Mouse (Mus musculus) thymus, postnatal 14 days (tissue): Measurements from ENCODE around the gene Irx2.

Source experiments
- DNase-seq: peaks from one replicate; pipeline ENCODE4 v3.0.0; 2021

The Irx2 gene

DNA sequence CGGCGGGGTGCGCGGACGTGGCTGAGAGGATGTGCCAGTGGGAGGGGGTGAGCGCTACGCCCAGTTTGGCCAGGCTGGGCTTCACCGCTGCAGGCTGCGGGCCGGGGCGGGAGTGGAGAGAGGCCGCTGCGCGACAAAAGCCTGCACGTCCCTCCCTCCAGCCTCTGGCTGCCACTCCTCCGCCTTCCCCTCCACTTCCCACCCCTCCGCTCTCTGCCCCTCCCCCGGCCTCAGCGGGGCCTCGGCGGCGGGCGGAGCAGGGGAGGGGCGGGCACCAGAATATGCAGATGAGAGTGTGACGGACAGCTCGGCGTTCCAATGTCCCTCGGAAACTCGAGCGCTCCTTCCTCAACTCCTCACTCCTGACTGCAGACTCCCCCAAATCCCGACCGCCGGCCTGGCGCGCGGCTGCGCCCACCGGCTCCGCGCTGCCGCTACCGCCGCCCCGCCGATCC, at the start of gene Irx2:
Irx2 (plus strand) TSS at position 359 of the 455 bp plus-strand sequence.
- DNase-seq = no peak

DNA sequence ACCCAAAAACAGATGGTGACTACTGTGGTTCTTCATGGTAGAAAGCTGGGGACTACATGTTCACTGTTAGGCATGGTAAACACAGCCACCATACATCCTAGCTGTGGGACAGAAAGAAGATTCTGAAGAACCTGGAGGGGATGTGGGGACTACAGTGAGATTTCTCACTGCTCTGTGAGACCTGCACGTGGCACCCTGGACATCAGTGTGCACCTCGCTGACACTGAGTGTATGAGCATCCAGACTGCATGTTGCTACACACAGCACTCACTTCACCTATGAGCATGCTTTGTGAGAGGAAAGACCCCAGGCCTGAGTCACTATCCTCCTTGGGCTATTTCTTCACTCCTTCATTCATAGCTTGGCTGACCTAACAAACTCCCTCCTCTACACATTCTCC, 47.3 kb upstream of the Irx2 start:
- no peak for DNase-seq

DNA sequence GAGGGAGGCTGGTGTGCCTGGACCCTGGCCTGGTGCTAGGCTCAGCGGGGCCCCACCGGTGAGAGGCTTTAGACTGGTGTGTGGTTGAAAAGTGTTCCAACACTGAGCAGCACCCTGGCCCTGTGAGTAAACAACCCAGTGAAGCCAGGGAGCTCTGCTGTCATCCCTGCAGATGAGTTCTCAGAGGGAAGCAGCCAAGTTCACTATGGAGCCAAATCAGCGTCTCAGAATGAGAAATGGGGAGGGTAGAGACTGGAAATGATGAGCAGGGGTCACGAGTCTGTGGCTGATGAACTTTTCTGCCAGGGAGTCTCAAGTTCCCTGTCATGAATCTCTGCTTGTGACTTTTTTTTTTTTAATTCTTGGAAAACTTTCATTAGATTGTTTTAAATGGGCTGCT, 36.1 kb upstream of the Irx2 start:
- DNase-seq = no peak

DNA sequence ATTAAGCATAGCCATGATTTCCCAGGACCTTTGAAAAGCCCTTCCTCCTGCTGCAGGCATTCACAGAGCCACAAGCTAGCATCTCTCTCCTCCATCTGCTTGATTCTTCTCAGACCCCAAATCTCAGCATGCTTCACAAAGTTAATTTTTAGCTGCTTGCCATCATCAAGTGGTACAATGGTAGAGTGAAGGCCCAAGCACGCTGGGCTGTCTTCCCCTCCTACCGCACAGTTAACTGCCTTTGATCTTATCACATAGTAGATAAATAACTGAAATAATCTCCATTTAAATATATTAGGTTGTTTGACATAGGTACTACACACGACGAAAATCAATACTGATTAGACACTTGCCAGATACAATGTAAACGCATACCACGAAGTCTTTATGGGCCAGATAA, 35.3 kb upstream of the Irx2 start:
- no peak for DNase-seq

DNA sequence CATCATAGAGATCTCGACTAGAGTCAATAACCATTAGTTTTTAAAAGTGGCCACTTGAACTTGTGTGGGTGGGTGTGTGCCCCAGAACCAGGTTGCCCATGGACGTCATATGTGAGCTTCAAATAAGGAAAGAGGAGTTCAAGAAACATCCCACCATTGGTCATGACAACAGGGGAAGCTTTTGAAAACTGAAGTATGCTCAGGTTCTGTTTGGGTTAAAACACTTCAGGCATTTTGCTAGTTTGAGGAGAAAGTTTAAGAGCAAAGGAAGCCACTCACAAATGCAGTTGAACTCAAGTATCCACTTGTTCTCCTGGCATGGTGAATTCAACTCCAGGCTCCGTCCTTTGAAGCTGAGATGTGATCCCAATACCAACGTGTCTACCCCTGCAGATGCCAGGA, 34.9 kb upstream of the Irx2 start:
- DNase-seq = no peak

DNA sequence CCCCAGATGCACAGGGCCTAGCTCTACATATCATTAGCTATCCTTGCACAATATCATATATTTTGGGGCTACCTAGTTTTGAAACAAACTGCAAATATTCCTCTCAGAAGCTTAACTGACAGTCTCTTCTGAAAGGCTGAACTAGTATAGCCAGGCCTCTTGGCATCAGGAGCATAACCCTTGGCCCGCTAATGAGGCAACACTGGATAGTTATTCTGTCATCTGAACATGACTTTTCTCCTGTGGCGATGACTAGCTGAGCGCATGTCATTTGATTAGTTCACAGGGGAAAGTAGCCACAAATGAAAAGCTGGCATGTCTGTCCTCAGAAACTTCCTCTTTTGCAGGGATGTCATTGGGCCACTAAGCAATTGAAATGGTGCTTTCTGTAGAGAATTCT, 29.4 kb upstream of the Irx2 start:
- no peak for DNase-seq

DNA sequence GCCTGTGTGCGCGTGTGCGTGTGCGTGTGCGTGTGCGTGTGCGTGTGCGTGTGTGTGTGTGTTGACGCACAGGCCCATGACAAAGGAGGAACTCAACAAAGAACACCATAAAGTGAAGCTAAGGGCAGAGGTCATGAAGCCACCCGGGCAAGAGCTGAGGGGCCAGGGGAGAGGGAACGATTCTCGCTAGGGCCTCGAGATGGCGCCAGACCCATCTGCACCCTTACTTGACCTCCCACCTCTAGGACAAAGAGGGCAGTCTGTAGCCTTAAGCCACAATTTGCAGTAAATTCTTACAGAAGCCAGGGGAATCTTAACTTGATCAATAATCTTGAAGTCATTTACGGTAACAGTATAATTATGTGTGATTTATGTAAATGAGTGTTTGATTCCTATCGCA, 19.9 kb upstream of the Irx2 start:
- DNase-seq = no peak

DNA sequence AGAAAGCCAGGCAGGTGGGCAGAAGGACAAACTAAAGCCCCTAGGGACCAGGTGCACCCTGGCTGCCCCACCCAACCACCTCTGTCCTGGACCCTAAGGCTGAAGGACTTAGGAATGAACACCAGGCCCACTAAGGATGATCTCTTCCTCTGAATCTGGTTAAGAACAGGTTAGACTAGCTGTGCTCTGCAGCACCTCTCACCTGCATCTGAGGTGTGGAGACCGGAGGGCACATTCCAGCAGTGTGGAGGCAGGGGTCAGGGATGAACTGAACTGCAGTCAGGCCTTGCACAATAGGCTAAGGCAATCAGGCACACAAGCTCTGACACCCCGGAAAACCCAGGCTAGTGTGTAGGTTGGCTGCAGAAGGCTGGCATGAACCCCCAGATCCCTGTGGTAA, 18.3 kb upstream of the Irx2 start:
- no peak for DNase-seq

DNA sequence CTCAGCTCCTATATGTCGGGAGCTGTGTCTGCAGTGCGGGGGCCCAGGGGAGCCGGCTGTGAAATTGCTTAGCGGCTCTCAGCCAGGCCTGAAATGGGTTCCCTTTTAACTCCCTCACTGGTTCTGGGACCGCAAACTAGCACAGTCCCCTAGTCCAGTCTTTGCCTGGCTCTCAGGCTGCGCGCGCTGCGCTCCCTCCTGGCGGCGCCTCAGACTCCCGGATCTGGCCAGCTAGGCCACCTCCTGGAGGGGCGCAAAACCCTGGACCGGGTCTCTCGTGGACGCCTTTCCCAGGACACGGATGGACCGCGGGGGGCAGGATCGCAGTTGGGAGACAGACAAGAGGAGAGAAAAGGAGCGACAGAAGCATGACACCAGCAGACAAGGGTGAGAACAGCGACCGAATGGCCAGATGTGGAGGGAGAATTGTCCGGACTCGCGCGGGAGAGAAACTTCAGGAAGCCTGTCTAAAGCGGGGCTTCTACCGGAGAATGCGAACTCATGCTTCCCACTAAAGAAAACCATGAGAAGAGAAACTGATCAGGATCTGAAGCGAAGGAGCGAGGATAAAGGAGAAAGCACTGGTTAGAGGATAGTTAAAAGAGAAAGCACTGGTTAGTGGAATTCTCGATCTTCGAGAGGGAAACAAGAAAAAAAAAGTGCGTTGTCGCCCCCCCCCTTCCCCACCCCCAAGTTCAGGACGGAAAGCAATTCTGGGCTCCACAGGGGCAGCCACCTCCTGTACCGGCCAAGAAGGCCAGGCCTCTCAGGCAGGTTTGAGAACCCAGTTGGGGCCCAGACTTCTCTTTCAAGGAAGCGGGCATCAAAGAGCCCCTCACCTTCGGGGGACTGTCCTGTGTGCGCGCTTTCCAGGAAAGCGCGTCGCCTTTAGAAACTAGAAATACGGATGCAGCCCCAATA, 4.4 kb upstream of the Irx2 start:
- DNase-seq = no peak

DNA sequence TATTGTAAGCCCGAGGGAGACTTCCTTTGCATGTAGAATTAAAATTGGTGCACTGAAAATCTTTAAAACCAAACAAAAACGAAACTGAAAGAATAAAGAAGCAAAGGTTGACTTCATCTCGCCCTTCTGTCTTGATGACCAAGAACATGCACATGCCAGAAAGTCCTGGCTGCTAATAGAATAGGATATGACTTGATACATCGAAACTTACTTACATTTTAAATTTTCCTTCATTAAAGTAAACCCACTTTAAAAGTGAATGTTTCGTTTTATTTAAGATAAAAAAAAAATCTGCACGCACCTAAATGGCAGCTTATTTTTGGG, 3.8 kb upstream of the Irx2 start:
- DNase-seq = no peak

DNA sequence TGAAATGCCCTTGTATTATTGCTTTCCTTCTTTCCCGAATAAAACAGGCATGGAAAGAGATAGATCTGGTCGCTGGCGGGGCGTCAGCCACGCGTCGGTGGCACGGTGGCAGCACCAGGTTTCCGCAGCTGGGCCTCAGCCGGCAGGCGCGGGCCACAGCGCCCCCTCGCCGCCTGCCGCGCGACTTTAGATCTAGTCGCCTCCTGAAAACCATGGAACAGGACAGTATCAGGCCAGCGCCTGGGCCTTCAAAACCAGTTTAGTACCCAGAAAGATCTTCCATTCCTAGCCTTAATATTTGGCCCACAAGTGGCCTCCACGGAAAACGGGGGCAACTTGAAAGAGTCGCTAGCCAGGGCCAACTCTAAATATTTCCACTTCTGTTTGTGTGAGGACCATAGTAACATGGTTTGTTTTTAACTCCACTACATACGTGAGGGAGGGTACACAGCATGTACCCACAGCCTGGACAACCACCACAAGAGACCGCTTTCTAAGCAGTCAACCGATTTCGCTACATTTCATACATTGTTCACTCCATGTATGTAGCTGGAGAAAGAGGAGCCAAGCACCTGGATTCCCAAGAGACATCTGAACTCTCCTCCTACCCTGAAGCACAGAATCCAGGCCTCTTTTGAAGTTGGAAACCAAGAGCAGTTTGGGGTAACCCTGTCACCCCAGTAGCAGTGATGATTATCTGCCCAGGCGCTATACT, 3.2 kb upstream of the Irx2 start:
- DNase-seq = no peak

DNA sequence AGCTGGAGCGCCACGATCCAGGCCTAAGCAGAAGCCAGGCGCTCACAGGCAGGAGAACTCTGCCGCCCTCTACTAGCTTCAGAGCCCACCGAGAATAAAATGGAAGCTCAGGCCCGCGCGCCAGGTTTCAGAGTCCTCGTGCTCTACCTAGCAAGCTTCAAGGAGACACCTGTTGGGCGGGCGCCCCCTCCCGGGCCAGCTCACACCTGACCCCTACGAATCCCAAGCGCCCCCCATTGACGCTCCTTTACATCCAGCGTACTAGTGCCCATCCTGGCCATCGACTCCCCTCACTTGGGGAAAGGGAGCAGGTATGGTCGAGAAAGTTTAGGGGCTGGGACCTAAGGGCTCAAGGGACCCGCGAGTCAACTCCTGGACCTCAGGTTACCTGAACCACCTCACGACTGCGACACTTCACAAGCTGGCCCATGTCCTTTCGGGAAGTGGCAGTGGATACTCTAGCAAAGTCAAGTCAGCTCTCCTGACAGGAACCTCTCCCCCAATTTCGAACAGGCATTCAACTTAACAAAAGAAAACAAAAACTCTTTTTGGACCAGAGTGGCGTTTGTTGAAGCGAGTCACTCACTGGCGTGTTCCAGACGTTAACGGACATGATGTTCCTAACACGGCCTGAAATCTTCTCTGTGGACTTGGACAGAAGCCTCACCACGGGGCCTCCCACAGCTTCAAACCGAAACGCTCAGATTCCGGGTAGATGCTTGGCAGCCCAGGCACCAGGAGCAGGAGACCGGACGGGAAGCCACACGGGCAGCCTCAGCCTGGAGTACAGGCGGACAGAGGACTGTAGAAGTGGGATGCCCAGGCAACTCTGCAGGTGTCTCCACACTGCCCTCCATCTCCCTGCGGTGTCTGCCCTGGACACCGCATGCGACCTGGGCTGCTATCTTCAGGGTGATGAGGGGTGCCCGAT, 964 bp upstream of the Irx2 start:
- no peak for DNase-seq

DNA sequence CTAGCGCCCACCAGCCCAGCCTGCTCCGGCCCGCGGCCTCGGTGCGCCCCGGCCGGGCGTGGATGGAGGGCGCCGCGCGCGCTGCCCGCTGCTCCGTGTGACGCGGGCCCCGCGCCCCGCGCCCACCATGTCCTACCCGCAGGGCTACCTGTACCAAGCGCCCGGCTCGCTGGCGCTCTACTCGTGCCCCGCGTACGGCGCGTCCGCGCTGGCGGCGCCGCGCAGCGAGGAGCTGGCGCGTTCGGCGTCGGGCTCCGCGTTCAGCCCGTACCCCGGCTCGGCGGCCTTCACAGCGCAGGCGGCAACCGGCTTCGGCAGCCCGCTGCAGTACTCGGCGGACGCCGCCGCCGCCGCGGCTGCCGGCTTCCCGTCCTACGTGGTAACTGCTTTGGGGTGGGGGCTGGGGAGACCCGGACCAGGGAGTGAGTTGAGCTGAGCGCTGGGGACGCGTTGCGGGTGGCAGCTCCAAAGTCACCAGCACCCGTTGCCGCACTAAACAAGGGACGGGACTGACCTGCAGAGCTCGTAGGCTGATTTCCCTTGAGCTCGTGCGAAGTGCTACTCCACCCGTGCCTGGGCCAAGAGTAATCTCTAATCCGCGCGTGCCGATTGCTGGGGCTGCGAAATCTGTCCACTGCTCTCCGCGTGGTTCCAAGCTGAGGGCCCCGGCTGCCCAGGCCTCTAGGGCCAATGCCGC, 463 bp downstream of the Irx2 start:
- no peak for DNase-seq

DNA sequence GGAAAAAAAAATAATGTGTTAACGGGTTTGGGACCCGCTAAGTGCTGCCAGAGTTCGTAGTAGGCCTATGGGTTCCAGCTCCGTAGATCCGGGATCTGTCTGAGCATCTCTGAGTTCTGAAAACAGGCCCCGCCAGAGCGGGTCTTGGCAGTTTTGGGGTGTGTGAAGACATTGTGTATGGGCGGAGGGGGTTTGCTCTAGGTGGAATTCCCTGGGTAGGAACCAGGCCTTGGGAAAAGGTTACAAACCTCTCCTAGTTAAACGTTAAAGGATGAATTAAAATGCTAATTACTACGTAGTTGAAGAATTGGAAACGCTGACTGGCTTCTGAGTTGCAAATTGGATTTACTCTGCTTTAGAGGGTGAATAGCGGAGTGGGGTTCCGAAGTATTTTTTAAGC, 1.2 kb downstream of the Irx2 start:
- no peak for DNase-seq

DNA sequence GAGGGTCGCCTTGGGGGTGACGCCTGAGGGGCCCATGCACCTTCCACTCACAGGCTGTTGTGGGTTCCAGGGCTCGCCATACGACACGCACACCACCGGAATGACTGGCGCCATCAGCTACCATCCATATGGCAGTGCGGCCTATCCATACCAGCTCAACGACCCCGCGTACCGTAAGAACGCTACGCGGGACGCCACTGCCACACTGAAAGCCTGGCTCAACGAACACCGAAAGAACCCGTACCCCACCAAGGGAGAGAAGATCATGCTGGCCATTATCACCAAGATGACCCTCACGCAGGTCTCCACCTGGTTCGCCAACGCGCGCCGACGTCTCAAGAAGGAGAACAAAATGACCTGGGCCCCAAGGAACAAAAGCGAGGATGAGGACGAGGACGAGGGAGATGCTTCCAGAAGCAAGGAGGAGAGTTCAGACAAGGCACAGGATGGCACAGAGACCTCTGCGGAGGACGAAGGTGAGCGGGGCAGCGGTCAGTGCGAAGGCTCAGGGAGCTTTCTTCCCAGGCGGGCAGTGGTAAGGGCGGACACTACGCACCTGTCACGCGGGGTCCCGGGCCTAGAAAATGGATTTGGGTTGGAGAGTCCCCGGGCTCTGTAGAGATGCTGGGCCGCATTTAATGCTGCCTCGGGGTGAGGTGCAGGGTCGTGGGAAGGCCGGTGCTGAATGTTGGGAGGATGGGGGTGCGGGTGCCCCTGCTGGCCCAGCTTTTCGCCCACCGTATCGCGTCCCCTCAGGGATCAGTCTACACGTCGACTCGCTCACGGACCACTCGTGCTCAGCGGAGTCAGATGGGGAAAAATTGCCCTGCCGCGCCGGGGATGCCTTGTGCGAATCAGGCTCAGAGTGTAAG, 2.1 kb downstream of the Irx2 start:
- no peak for DNase-seq

DNA sequence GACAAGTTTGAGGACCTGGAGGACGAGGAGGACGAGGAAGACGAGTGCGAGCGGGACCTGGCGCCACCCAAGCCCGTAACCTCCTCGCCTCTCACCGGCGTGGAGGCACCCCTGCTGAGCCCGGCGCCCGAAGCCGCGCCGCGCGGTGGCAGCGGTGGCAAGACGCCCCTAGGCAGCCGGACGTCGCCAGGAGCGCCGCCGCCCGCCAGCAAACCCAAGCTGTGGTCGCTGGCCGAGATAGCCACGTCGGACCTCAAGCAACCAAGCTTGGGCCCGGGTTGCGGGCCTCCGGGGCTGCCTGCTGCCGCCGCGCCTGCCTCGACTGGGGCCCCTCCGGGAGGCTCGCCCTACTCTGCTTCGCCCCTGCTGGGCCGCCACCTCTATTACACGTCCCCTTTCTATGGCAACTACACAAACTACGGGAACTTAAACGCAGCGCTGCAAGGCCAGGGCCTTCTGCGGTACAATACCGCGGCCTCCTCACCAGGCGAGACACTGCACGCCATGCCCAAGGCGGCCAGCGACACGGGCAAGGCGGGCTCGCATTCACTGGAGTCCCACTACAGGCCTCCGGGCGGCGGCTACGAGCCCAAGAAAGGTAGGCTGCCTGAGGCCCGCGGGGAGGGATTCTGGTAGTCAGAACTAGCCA, 2.9 kb downstream of the Irx2 start:
- no peak for DNase-seq

DNA sequence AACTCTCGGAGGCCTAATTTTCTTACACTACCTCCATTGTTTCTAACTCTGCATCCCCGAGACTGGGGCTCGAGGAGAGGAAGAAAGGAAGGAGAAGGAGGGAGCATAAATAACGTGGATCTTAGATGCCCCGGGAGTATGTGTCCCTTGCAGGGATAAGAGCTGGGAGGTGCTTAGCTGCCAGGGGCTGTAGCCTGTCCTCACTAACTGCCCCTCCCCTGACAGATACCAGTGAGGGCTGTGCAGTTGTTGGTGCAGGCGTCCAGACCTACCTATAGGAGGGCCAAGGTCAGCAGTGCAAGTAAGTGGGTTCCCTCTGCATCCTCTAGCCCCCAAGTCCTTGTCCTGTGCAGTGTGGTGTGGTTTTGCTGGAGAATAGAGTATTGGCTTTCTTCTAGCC, 3.7 kb downstream of the Irx2 start:
- DNase-seq = no peak

DNA sequence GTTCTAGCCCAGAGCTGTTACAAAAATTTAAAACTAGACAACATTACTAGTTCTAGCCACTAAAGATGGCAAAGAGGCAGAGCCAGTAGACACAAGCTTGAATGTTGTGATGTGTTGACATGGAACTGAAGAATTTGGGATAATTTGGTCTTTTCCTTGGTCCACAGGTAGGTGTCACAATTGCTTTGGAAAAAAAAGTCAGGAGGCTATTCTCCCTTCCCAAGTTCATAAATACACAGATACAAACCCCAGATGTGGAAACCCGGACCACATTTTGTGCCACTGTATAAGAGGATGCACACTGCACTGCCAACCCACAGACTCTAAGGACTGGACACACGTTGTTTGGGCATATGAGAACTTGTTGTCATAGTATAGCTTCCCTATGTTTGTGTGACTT, 4.5 kb downstream of the Irx2 start:
- DNase-seq = no peak

DNA sequence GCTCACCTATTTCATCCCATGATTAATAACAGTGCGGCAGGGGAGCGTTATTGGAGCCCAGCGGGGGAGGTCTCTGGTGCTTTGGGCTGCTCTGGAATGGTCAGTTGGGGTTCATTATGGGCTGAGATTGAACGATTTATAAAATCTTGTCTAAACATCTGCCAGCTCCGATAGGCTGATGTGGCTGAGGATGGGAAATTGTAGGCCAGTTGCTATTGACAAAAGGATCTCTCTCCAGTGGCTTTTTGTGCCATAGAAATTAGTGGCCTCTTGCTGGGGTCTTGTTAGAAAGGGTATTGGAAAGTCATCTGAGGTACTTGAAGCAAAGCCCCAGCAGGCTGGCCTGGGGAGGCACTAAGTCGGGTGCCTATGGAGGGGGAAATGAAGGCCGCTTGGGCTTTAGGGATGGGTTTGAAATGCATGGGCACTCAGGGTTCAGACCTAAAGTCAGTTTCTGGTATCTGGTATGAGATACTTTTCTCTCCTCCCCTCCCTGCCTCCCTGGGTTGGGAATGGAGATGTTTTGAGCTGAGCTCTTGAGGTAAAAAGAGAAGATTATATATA, 6.2 kb downstream of the Irx2 start:
- no peak for DNase-seq

DNA sequence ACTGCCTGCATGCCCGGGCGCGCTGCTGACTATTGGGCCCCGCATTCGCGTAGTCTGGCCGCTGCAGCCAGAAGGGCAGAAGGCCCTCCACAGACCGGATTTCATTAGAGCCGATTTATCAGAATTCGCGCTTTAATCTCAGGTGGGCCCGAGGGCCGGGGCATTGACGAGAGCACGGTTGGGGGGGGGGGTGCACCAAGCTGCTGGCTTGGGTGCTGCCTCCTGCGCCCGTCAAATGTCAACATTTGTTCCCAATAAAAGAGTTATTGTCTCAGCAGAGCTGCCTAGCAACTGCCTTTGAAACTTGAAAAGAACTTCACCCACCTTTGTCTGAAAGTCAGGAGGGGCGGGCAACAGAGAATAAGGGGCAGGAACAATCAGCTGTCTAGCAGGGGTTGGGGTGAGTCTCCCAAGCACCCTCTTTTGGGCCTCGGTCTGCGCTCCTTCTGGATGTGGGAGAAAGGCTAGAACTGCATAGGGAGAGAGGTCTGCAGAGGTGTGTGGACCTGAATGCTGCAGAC, 7.8 kb downstream of the Irx2 start:
- no peak for DNase-seq

DNA sequence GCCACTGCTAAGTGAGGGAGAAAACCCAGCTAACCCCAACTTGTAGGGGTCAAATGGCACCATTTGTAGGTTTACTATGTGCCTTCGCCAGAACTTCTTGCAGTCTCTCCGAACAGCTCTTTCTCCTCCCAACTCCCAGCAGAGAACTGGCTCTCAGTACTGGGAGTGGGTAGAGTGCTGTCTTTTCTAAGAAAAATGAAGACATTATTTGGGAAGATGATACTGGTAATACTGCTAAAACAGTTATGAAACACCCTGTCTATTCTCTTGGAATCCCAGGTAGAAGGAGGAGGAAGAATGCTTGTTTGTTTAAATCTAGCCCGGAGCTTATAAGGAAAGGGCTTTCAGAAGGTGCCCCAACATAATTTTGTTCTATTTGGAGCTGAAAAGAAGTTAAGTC, 8.9 kb downstream of the Irx2 start:
- DNase-seq = no peak
